Mouse (Mus musculus) regulatory T cell (primary cell): ENCODE measurements around the gene Gpr89.

ENCODE experiments used
- in situ Hi-C: fragments of 300-600 bp; cut with MboI, MseI; formaldehyde crosslinking; loops from one replicate; pipeline ENCODE4 v1.15.1; 2025; ENCODE audit warnings: high pct_unique_total_duplicates

Gpr89 gene

DNA sequence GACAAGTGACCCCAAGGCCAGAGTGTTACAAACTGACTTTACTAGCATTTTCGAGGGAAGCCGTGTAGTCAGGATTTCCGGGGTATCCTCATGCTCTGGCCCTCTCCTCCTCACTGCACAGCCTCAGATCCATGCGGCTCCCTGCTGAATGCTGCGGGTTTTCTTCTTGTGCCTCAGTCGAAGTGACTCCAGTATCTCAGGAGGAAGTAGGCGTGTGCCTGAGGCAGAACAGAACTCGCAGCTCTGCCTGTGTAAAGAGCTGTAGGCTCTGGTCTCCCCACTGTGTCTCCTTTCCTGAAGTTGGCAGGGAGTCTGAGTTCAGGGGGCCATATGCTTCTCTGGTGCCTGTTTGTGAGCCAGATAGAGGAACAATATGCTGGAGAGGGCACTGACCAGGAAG is 34.1 kb downstream of the Gpr89 start:
- in situ Hi-C loops = no loop called here

DNA sequence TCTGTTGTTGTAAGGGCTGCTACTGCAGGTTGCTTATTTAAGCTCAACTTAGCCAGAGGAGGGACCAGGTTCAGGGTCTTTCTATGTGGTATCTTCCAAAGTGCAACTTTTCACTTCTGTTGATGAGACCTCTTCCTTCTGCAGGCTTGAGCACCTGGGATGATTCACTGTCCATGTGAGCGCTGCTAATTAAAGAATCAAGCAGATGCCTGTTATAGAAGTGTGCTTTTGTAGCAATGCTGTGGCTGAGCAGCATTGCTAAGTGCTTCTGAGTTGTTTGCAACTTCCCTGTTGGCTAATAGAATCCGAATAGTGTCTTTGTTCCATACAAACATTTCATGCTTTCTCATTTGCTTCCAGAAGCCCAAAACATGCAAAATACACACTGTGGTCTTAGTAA is 34.9 kb downstream of the Gpr89 start:
- in situ Hi-C loops = no loop called here

DNA sequence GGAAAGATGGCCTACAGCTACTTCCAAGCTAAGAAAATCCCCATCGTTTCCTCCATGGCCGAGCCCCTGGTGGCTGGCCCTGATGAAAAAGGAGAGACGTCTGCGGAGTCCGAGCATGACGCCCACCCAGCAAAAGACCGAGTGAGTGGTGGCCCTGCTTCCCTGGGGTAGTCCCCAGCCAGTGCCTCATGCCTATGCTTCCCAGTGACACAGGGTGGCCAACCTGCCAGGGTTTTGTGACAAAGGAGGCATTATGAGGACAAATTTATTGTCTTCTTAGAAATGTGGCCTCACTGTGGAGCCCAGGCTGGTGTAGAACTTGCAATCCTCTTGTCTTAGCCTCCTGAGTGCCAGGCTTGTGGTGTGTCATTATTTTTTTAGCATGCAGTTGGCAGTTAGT is 36.1 kb downstream of the Gpr89 start:
- in situ Hi-C loops = no loop called here

DNA sequence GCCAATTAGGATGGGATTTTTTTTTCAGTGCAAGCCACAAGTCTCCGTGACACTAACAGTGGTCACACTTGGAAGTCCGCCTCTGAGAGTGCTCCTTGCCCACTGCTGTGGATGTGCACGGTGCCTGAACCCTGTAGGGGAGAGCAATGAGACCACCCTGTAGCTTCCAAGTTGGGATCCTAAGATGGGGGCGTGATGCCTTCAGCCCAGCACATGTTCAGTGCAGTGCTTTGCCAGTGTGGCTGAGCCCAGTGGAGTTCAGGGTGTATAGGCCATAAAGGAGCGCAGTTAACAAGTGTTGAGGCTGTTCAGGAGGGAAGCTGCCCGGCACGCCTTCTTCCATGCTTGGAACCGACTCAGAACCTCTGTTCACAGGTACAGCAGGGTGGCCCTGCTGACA is 36.6 kb downstream of the Gpr89 start:
- in situ Hi-C loops = no loop called here

DNA sequence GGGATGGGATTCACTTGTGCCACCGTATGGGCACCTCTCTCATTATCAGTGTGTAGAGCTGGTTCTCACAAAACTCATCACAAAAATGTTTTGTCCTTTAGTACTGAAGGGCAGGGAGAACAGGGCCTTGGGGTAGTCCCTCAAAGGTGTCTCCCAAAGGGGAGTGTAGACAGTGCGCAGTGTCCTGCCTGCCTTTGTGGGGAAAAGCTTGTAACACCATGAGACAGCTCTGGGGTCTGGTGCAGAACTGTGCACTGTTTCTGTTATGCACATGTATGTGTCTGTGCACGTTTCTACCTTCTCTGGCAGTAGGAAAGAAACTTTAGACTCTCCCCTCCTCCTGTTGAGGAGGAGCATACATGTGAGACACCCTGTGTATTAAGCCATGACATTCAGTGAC is 37.3 kb downstream of the Gpr89 start:
- in situ Hi-C loops = no loop called here

DNA sequence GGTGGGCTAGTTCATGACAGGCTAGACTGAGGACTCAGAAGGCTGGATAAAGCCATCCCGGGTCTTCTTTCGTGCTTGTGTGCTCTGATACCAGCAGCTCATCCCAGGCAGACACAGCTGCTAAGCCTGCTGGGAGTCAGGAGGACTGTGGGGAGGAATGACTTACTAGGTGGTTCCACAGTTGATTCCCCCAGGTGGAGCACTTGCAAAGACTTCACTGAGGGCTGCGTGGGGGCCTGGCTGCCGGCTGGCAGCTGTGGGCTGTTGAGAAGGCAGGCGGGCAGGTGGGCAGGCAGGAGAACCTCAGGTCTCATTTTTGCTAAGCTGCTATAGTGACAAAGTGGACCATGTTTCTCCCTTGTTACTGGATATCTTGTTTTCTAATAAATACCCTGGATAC is 44.6 kb downstream of the Gpr89 start:
- in situ Hi-C loops = no loop called here

DNA sequence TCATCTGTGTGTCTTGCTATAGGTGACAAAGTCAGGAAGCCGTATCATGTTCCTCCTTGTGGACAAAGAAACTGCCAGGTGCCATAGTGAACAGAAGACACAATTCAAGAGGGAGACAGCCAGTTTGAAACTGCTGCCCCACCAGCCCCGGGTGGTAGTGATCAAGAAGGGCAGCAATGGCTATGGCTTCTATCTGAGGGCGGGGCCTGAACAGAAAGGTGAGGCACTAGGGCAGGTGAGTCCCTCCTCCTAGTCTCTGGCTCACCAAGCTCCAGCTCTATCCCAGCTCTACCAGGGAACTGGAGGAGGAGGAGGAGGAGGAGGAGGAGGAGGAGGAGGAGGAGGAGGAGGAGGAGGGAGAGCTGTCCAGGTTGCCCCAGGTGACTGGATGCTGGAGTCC is 49.3 kb downstream of the Gpr89 start:
- in situ Hi-C loops = no loop called here

DNA sequence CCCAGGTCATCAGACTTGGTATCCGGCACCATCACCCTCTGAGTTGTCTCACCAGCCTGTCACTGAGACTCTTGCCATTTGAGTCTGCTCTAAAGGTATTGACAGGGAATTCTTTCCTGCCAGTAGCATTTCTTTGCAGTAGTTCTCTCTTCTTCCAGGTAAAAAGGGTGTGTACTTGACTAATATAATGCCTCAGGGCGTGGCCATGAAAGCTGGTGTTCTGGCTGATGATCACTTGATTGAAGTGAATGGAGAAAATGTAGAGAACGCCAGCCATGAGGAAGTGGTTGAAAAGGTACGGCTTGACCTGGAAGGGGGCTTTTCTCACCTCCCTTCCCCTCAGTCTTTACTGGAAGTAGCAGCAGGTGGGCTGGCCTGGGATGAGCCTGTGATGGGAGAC is 50.8 kb downstream of the Gpr89 start:
- in situ Hi-C loops = no loop called here

DNA sequence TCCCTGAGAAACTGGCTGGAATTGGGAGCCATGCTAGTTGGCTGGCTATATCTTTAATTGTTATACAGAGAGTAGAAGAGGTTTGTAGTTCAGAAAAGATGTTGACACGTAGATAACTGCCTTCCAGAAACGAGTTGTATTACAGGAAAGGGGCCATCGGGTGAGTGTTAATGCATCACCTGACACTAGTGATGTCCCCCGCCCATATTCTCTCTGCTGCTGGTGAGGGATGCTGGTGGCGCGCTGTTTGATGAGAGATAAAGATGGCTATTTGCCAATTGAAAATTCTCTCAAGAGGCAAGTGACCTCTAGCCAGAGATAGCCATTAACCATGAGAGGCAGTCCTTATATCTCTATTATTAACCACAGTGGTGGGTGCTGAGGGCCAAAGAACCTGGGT is 52.6 kb downstream of the Gpr89 start:
- in situ Hi-C loops = no loop called here

DNA sequence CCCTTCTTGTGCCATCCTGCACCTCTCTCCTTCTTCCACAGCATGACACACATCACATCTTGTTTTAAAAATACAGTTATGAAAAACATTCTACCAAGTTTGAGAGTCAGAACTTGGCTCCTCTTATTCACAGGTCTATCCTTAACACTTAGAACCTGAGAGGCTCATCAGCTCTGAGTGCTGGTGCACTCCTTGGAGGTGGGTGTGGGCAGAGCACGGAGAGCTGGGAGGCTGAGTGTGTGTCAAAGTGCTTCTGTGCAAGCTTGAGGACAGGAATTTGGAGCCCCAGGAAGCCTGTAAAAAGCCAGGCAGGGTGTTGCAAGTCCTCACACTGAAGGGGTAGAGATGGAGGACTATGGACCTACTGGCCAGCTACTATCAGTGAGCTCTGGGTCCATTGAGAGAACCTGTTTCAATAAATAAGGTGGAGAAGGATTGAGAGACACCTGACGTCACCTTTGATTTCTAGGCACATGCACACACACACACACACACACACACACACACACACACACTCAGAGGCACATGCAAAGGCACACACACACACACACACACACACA is 55.9 kb downstream of the Gpr89 start:
- in situ Hi-C loops = no loop called here

DNA sequence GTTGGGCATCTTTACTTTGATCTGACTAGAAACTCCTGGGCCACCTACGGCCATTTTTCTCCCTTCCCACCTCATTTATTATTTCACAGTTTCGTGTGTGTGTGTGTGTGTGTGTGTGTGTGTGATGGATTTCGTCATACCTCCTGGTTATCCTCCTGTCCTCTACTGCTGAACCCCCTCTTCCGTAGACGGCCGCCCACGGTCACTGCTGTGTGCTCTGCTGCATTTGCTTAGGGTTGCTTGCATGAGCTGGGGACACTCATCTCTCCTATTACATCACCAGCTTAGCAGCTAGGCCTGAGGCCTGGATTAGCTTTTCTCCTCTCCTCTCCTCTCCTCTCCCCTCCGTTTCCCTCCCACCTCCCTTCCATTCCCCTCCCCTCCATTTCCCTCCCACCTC is 56.7 kb downstream of the Gpr89 start:
- in situ Hi-C loops = no loop called here

DNA sequence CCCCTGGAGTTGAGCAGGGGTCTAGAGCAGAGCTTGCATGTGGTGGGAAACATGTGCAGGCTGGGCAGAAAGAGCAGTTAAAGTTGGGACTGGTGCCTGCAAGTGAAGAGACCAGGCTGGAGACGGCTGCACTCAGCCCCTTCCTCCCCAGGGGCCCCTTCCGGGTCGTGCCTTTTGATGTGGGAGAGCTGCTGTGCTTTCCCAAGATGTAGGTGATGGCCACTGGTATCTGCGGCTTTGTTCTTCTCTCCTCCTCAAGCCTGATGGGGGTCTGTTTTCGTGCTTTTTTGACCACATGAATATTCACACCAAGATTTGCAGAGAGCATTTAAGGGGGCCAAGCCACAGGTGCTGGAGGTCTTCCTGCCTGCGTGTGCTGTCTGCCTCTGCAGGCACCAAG is 57.5 kb downstream of the Gpr89 start:
- in situ Hi-C loops = no loop called here

DNA sequence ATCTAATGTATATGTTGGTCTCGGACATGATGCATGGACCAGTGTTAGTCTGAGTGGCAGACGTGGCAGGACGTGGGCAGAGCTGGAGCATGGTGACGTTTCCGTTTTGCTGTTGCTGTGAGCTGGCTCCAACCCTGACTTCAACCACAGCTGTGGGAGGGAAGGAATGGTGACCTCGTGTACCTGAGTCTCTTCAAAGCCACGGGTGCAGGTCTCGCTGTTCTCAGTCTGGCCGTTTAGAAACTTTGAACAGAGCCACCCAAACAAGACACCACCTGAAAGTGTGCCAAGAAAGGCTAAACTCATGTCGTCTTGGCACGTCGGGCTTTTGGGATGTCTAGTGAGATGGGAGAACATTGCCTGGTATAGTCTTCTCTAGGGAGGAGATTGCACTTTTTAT is 58.2 kb downstream of the Gpr89 start:
- in situ Hi-C loops = no loop called here

DNA sequence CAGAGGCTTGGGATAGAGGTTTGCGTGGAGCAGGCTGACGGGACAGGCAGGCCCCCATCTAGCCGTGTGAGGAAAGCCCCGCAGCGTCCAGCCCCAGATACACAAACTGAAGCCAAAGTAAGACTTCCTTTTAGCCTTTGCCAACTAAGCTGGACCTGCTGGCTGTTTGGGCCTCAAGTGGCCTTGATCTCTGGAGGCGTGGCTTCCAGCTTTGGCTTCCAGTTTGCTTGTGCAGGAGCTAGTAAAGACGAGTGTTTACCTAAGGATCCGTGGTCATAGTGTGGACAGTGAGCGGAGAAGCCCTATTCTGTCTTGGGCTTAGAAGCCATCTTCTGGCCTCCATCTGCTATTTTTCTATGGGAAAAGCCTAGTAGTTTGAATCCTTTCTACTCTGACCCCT is 59.3 kb downstream of the Gpr89 start:
- in situ Hi-C loops = no loop called here

DNA sequence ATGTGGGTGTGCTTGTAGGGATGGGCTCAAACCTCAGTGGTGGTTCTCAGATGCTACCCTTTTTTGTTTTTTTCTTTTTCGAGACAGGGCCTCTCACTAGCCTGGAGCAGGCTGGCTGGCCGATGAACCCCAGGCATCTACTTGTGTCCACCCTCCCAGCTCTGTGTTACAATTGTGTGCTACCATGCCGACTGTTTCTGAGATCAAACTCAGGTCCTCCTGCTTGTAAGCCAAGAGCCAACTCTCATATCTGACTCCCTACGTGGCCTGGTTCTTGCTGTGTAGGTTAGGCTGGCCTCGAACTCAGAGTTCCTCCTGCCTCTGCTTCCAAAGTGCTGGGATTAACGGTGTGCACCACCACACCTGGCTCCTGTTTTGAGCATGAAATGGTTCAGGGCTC is 60.0 kb downstream of the Gpr89 start:
- in situ Hi-C loops = no loop called here

DNA sequence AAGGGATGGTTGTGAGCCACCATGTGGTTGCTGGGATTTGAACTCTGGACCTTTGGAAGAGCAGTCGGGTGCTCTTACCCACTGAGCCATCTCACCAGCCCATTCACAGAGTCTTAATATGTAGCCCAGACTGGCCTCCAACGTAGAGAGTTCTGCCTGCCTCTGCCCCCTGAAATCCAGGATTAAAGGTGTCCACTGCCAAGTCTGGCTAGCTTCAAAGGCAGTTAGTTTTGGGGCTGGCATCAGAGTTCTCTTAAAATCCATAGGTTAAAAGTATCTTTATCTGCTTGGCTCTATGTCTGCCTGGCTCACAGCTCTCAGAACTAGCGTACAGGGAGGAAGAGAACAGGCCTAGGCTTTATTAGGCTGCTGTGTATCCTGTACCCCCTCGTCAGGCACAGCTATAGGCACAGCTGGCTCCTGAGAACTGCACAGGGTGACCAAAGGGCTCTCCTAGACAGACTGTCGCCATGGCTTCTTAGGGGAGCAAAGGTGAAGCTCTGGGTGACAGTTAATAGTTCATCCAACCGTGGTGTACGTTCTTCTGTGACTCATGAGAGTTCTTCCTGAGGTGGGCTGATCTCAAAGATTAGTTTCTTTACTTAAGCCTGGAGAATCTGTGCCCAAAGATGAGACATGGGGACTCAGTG is 66.0 kb downstream of the Gpr89 start:
- in situ Hi-C loops = no loop called here

DNA sequence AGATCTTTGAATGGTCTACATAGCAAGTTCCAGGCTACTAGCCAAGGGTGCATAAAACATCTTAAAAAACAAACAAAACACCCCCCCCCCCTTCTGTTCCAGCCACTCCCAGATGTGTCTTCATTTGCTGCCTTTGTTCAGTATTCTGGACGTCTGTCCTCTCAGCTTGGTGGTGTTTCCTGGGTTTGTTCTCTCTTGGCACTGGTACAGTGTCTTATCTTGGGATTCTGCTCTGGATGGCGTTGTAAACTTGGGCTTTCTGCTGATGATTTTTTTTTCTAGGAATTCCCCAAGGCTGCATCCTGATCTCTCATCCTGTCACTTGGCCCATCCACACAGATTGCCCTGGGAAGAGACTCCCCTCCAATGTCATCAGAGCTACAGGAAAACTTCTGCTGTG is 68.7 kb downstream of the Gpr89 start:
- in situ Hi-C loops = no loop called here

DNA sequence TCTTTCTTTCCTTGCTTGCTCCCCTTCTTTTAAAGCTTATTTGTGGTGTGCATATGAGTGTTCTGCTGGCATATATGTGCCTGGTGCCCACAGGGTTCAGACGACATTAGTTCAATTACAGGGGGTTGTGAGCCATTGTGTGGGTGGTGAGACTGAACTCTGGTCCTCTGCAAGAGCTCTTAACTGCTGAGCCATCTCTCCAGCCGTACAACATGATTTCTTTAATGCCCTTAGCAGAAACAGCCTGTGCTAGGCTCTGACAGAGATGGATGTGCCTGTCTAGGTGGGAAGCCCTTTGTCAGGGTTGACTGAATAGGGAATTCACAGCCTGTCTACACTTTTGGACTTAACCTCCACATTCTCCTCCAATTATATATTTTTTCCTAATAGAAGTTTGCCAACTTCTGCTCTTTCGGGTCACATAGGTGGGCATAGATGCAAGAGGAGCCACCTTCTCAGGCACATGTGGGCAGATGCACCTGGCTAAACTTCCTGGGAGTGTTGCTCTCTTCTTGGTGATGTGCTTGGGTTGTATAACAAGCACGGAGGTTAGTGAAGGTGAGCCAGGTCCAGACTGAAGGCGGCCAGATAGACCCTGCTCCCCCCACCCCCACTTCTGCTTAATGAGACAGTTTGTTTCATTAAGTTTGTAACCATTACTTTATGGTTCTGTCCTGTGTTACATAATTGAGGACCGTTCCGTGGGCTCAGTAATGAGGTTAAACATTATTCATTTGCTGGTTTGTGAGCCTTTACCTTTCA is 70.4 kb downstream of the Gpr89 start:
- in situ Hi-C loops = no loop called here

DNA sequence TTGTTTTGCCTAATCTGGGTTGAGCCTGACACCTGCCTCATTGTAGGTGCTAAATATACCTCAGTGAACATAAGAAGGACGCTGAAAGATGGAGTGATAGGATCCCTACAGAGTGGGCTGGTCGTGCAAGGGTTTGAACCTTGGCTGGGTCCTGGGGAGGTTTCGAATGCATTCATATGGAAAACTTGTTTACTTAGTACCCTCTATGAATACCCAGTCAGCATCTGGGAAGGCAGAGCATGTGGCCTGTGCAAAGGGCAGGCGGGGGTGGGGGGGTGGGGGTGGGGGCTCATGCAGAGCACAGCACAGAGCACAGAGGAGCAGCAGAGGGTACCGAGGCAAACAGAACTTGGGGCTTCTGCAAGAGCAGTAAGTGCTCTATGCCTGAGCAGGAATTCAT is 72.2 kb downstream of the Gpr89 start:
- in situ Hi-C loops = no loop called here

DNA sequence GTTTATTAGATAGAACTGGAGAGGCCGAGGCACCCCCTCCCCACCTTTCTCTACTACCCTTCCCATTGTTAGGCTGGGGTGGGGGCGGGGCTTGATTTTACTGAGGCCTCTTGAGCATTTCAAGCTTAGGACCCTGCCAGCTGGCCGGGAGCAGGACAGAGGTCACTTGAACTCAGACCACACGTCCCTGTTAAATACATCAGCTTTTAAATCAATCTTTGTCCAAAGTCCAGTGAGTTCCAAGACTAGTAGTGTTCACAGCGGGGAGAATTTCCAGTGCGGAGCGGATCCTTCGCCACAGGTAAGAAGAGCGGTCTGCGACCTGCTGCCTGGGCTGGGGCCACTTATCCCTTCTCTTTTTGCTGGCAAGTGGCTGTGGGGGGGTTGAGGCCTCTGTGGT is 75.3 kb downstream of the Gpr89 start:
- in situ Hi-C loops = no loop called here

DNA sequence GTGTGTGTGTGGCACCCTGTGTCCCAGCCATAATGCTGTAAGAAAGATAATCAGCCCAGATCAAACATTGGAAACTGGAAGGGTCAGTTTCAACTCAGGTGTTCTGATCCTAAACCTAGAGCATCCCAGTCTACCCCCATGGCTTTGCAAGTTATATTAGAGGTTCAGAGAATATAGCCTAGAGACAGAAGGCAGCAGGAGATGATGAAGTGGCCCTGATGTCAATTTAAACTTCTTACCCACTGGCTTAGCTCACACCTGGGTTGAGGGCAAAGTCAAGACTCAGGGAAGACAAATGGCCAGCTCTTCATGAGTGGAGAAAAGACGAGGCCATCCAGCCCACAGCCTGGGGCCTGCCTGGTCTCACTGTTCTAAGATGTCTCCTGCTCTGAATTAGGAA is 76.2 kb downstream of the Gpr89 start, which contains the start of the genes Pdzk1 and Cd160:
Pdzk1 (plus strand) TSS at position 301 of the 400 bp plus-strand sequence.
Cd160 (minus strand) TSS at position 368 of the 400 bp plus-strand sequence.
- in situ Hi-C loops = no loop called here

DNA sequence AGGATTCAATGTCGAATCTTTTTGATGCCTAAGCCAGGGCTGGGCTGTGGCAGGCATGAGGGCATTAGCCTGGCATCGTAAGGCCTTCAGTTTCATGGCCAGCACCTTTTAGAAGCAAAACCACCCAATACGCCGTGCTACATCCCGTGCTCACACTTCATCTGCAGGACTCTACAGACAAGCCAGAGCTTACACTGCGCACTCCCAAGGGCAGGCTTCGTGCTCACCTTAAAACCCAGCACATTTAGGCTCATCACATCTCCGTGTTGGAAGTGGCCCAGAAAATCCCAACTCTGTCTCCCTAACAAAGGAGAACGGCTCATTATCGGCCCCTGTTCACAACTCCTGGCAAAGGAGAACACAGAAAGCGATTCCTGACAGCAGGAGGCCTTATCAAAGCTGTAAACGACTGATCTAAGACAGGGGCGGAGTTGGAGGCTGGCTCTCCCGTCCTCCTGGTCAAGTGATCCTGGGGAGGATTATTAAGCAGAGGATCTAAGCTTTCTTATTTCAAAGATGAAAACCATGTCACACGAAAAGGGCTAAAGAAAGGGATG is 76.8 kb downstream of the Gpr89 start:
- in situ Hi-C loops = no loop called here

DNA sequence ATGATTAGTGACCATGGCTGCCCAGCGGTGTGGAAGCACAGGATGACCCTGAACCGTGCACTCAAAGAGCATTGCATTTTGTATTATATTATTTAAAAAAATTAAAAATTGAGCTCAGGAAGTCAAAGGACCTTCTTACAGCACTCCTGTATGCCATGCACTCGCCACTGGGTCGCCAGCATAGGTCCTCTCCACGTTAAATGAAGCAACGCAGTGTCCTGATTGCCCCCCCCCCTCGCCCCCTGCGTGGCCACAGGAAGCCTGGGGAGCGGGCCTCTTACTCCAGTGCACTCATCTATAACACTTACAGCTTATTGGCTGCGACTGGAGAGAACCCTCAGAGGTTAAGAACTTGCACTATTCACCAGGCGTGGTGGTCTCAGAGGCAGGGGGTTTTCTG is 79.9 kb downstream of the Gpr89 start:
- in situ Hi-C loops = no loop called here
